Comparison of ENCODE assay signal across 26 mouse cellular contexts in genomic region chr7:139201209-139201608, GRCm38 (mm10). TPM values are rescaled to one million over a fixed set of nuclear protein-coding genes. Genes with fewer than 3 reads are reported as not detected.
DNase-seq lines count a peak whose midpoint lies in the region; ATAC-seq lines count a peak whose summit lies in the region.
"Had no signal": no experiment of that assay in that cellular context is flagged by ENCODE, and none has a peak within 500 bp of the region (broad histone marks: within the 10 kb centered on the region; RNA-seq: fewer than 3 reads in every experiment).

No protein-coding gene starts in this region.

- H3K4me1 ChIP-seq in intestine, embryonic 14.5 days (replicated peaks; ENCODE audit: control insufficient read depth, insufficient read depth, low read length): no peaks in the 10 kb centered on the region
- no peaks in the 10 kb centered on the region for H3K4me1 ChIP-seq in intestine, embryonic 15.5 days (replicated peaks)
- H3K4me1 ChIP-seq: forebrain, embryonic 13.5 days; heart, embryonic 13.5 days had no signal

- no peaks in the 10 kb centered on the region for H3K27me3 ChIP-seq in intestine, embryonic 14.5 days (replicated peaks; ENCODE audit: control insufficient read depth, insufficient read depth, low read length)
- peaks cover 5% of the 10 kb centered on the region; the same call in 1 of the 2 replicates for H3K27me3 ChIP-seq in intestine, embryonic 15.5 days (replicated peaks)

- no peak for ATAC-seq in intestine, embryonic 14.5 days (replicated peaks; ENCODE audit: low FRiP score, low TSS enrichment, low read depth)
- no peak for ATAC-seq in intestine, embryonic 15.5 days
- ATAC-seq in megakaryocyte, adult 5-6 weeks (ENCODE audit: poor library complexity, severe bottlenecking): peak; percentile 47
- ATAC-seq: forebrain, embryonic 13.5 days; forebrain, embryonic 16.5 days; hindbrain, postnatal 0 days; inflammation-experienced regulatory T-cells, adult 6 months; Patski had no signal

- no peaks in the 10 kb centered on the region for H3K36me3 ChIP-seq in intestine, embryonic 14.5 days (ENCODE audit: control insufficient read depth, insufficient read depth, low read length)
- H3K36me3 ChIP-seq in intestine, embryonic 15.5 days: no peaks in the 10 kb centered on the region
- H3K36me3 ChIP-seq: forebrain, embryonic 10.5 days; G1E; heart, embryonic 13.5 days had no signal

- H3K9ac ChIP-seq in intestine, embryonic 14.5 days (ENCODE audit: low read length): no peak overlapping the region
- H3K9ac ChIP-seq in intestine, embryonic 15.5 days: no peak overlapping the region
- H3K9ac ChIP-seq: forebrain, embryonic 13.5 days; heart, embryonic 13.5 days; hindbrain, embryonic 14.5 days had no signal

- no peak overlapping the region for H3K4me3 ChIP-seq in intestine, embryonic 14.5 days (ENCODE audit: low read depth, low read length)
- no peak overlapping the region for H3K4me3 ChIP-seq in intestine, embryonic 15.5 days (replicated peaks)
- H3K4me3 ChIP-seq: forebrain, embryonic 10.5 days; forebrain, embryonic 13.5 days; gastrocnemius, adult 2 months; heart, embryonic 13.5 days had no signal

- 56% methylated on average over 6 of the region's 6 CpGs for WGBS in intestine, embryonic 14.5 days
- 44% methylated on average over 6 of the region's 6 CpGs for WGBS in intestine, embryonic 15.5 days

- no peak overlapping the region for H3K4me2 ChIP-seq in intestine, embryonic 14.5 days (ENCODE audit: low read length)
- H3K4me2 ChIP-seq in intestine, embryonic 15.5 days (replicated peaks): no peak overlapping the region
- H3K4me2 ChIP-seq: forebrain, embryonic 13.5 days; heart, embryonic 13.5 days; hindbrain, embryonic 14.5 days had no signal

- peak; percentile 0 for DNase-seq in cerebellum, adult 11-12 months
- no peak for DNase-seq in cerebellum, adult 9-11 months
- peak; percentile 28 for DNase-seq in intestine, embryonic 14.5 days (ENCODE audit: low spot score)
- DNase-seq in B cell, adult 2 months: no peak
- DNase-seq: adrenal gland, postnatal 10 days; adrenal gland, postnatal 36 days; cerebellum, adult 2 months; cerebellum, postnatal 10 days; cerebellum, postnatal 36 days; gastrocnemius, adult 2 months; gastrocnemius, postnatal 14 days; heart, postnatal 14 days; heart, postnatal 4 days; kidney, adult 11 months had no signal

- no peak overlapping the region for H3K27ac ChIP-seq in intestine, embryonic 14.5 days (ENCODE audit: low read depth)
- H3K27ac ChIP-seq in intestine, embryonic 15.5 days: no peak overlapping the region
- H3K27ac ChIP-seq: forebrain, embryonic 10.5 days; forebrain, embryonic 13.5 days; gastrocnemius, adult 2 months; heart, embryonic 13.5 days; hindbrain, embryonic 14.5 days; hindbrain, postnatal 0 days had no signal

- no peaks in the 10 kb centered on the region for H3K9me3 ChIP-seq in intestine, embryonic 14.5 days (ENCODE audit: control insufficient read depth, low read length)
- H3K9me3 ChIP-seq in intestine, embryonic 15.5 days: no peaks in the 10 kb centered on the region
- H3K9me3 ChIP-seq: forebrain, embryonic 10.5 days; forebrain, embryonic 13.5 days; heart, embryonic 13.5 days had no signal

RNA-seq across cellular contexts. Expression of gene Lrrc27, which starts 11.6 kb away (rescaled TPM):
- polyA plus RNA-seq in intestine, embryonic 14.5 days (2014; fragmentation: Nextera tagmentation; extraction: Ambion mirVana): 4.7 and 4.9 TPM in 2 replicates
- polyA plus RNA-seq in intestine, embryonic 15.5 days (2015; fragmentation: Nextera tagmentation; extraction: Ambion mirVana): 4.4 TPM in 2 replicates
- 1.3 and 3.4 TPM in 2 replicates for total RNA-seq in megakaryocyte, adult 5-6 weeks (2015)
- 0.81 and 3.2 TPM in 2 replicates for total RNA-seq in megakaryocyte, adult 5-6 weeks (2017)
- polyA plus RNA-seq: G1E had no signal

RNA-seq across cellular contexts. Expression of gene Stk32c, which starts 11.9 kb away (rescaled TPM):
- 0.12 and 0.15 TPM in 2 replicates for polyA plus RNA-seq in intestine, embryonic 14.5 days (2014; fragmentation: Nextera tagmentation; extraction: Ambion mirVana)
- 0.10 and 0.29 TPM in 2 replicates for polyA plus RNA-seq in intestine, embryonic 15.5 days (2015; fragmentation: Nextera tagmentation; extraction: Ambion mirVana)
- 0.11 TPM in 1 of 2 replicates, not detected in the other for total RNA-seq in megakaryocyte, adult 5-6 weeks (2015)
- total RNA-seq in megakaryocyte, adult 5-6 weeks (2017): not detected in 2 replicates
- total RNA-seq: CH12.LX, G1E had no signal
- polyA plus RNA-seq: G1E had no signal

RNA-seq across cellular contexts. Expression of gene Pwwp2b, which starts 47.1 kb away (rescaled TPM):
- polyA plus RNA-seq in intestine, embryonic 14.5 days (2014; fragmentation: Nextera tagmentation; extraction: Ambion mirVana): 15.9 and 17.3 TPM in 2 replicates
- 20.3 and 21.4 TPM in 2 replicates for polyA plus RNA-seq in intestine, embryonic 15.5 days (2015; fragmentation: Nextera tagmentation; extraction: Ambion mirVana)
- total RNA-seq in megakaryocyte, adult 5-6 weeks (2015): 3.0 and 3.3 TPM in 2 replicates
- total RNA-seq in megakaryocyte, adult 5-6 weeks (2017): 1.8 and 2.6 TPM in 2 replicates

Comparison
In these comparisons a context has a peak if more than half of its experiments do, and no peak if none do; other contexts are left out.
1. DNase-seq: peak in cerebellum, adult 11-12 months (single experiment) and intestine, embryonic 14.5 days (single experiment); none in cerebellum, adult 9-11 months (single experiment) and B cell, adult 2 months (0 of 2).